Mouse (Mus musculus) lung, adult 2 months (tissue): Measurements from ENCODE around the gene Sox14.

Source experiments
- CTCF ChIP-seq: fragments of 200-500 bp; IDR thresholded peaks from 2 replicates; pipeline ENCODE4 v1.5.1; 2011; ENCODE audit warnings: mild to moderate bottlenecking, low read length, control low read depth; ENCODE audit not compliant: insufficient read depth
- POLR2A ChIP-seq: fragments of 200-500 bp; IDR thresholded peaks from 2 replicates; pipeline ENCODE4 v1.6.1; 2011; ENCODE audit warnings: low read depth, mild to moderate bottlenecking, control low read depth, low read length, borderline replicate concordance; ENCODE audit errors: extremely low read depth

- TF ChIP-seq POLR2A (no peak), CTCF (no peak)
Measured at GRCm38 (mm10) chr9:99868054-99868453, 7.9 kb downstream of the Sox14 start.
